Mouse (Mus musculus) myocyte (in vitro differentiated cells): ENCODE measurements around the gene Ttc41. TPM values are rescaled to one million over a fixed set of nuclear protein-coding genes. Genes with fewer than 3 reads are reported as not detected.

Experiments used
- H3K27me3 ChIP-seq: one replicate; pipeline ENCODE4 v1.6.1; 2011; ENCODE audit not compliant: control insufficient read depth, insufficient read depth, insufficient read length
- H3K36me3 ChIP-seq: one replicate; pipeline ENCODE4 v1.6.1; 2011; ENCODE audit not compliant: control insufficient read depth, insufficient read depth
- H3K4me2 ChIP-seq: one replicate; pipeline ENCODE4 v1.6.1; 2011; ENCODE audit warnings: low read depth, control low read depth
- H3K4me3 ChIP-seq: one replicate; pipeline ENCODE4 v1.5.1; 2011; ENCODE audit warnings: mild to moderate bottlenecking, control low read depth, moderate library complexity
- H3K79me2 ChIP-seq: one replicate; pipeline ENCODE4 v1.6.1; 2011; ENCODE audit not compliant: control insufficient read depth, insufficient read depth
- H3ac ChIP-seq: one replicate; pipeline ENCODE4 v1.6.1; 2011; ENCODE audit not compliant: control insufficient read depth, insufficient read length
- CEBPB ChIP-seq: IDR thresholded peaks from 2 replicates; pipeline ENCODE4 v1.6.1; 2011; ENCODE audit warnings: mild to moderate bottlenecking, moderate library complexity; ENCODE audit not compliant: poor library complexity, insufficient read depth, severe bottlenecking
- E2F4 ChIP-seq: IDR thresholded peaks from one replicate; pipeline ENCODE4 v1.6.1; 2011; ENCODE audit warnings: mild to moderate bottlenecking, control low read depth, moderate library complexity; ENCODE audit not compliant: insufficient read depth
- MAX ChIP-seq: IDR thresholded peaks from one replicate; pipeline ENCODE4 v1.6.1; 2011; ENCODE audit warnings: low read depth, mild to moderate bottlenecking, control low read depth
- MYOD1 ChIP-seq, 3 experiments: IDR thresholded peaks; one replicate each; pipeline ENCODE4 v1.6.1; 2011; ENCODE audit warnings: control low read depth in 2 of 3, low read depth in 2 of 3, mild to moderate bottlenecking in 2 of 3, moderate library complexity in 1 of 3; ENCODE audit not compliant: insufficient read length in 2 of 3, control insufficient read depth in 1 of 3
- MYOG ChIP-seq, 3 experiments: IDR thresholded peaks; one replicate each; pipeline ENCODE4 v1.6.1; 2011; ENCODE audit warnings: control low read depth in 2 of 3, low read depth in 2 of 3, mild to moderate bottlenecking in 2 of 3; ENCODE audit not compliant: insufficient read length in 2 of 3, control insufficient read depth in 1 of 3, insufficient read depth in 1 of 3
- POLR2A ChIP-seq: IDR thresholded peaks from one replicate; pipeline ENCODE4 v1.6.1; 2011; ENCODE audit warnings: low read depth, mild to moderate bottlenecking, control low read depth, moderate library complexity; ENCODE audit not compliant: insufficient read length
- POLR2AphosphoS2 ChIP-seq: IDR thresholded peaks from one replicate; pipeline ENCODE4 v1.6.1; 2011; ENCODE audit warnings: low read depth, control low read depth; ENCODE audit not compliant: insufficient read length
- REST ChIP-seq: IDR thresholded peaks from one replicate; pipeline ENCODE4 v1.6.1; 2011; ENCODE audit warnings: mild to moderate bottlenecking, control low read depth, moderate library complexity; ENCODE audit not compliant: insufficient read depth, insufficient read length
- SRF ChIP-seq: IDR thresholded peaks from one replicate; pipeline ENCODE4 v1.6.1; 2011; ENCODE audit warnings: low read depth; ENCODE audit not compliant: control insufficient read depth, insufficient read length
- TCF12 ChIP-seq: IDR thresholded peaks from one replicate; pipeline ENCODE4 v1.6.1; 2011; ENCODE audit warnings: mild to moderate bottlenecking, control low read depth; ENCODE audit not compliant: poor library complexity, insufficient read depth, severe bottlenecking
- TCF3 ChIP-seq: IDR thresholded peaks from one replicate; pipeline ENCODE4 v1.6.1; 2011; ENCODE audit warnings: low read depth, control low read depth; ENCODE audit not compliant: insufficient read length
- USF1 ChIP-seq: IDR thresholded peaks from one replicate; pipeline ENCODE4 v1.6.1; 2011; ENCODE audit warnings: low read depth, mild to moderate bottlenecking, control low read depth, moderate library complexity
- polyA plus RNA-seq: library from polyadenylated mRNA; unstranded; fragments of >200 nt; fragmentation: generic; extraction: Trizol; gene quantifications from one replicate; pipeline ENCODE4 v1.2.1, GENCODE M21; 2012; ENCODE audit warnings: missing spikeins

Ttc41 gene
- polyA plus RNA-seq, 1 experiment: 0.40 TPM

DNA sequence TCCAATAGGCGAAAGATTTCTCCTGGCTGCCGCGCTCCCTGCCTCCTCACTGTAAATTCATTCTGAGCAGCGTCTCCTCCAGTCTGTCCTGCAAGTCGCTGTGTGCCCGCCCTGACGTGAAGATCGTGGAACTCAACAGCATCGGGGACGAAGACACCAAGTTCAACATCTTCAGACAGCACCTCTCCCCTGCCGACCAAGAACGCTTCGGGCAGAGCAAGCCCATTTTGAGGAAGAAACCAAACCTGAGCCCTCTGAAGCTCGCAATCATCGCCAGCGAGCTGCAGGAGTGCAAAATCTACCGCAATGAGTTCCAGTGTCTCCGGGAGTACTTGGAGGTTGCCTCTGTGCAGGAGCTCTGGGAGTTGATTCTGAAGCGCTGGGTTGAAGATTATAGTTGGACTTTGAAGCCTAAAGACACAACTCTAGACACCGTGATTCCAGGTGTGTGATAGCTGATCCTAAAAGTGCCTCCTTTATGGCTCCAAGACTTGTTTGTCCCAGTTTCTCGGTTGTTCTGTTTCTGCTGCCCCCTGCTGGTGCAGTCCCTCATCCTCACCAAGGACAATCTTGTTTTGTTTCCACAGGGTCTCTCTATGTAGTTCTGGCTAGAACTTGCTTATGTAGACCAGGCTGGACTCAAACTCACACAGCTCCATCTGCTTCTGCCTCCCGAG, 25.4 kb downstream of the Ttc41 start:
- no peak for TF ChIP-seq CEBPB
- TF ChIP-seq E2F4: no peak
- TF ChIP-seq SRF: no peak
- no peak for TF ChIP-seq MAX
- no peak for TF ChIP-seq TCF12
- no peak for TF ChIP-seq POLR2A
- TF ChIP-seq MYOG (IDR thresholded peaks at IDR 0.05; ENCODE audit: control insufficient read depth in 1 of 3, insufficient read depth in 1 of 3, insufficient read length in 2 of 3, low read depth in 2 of 3): no peak
- no peak for TF ChIP-seq POLR2AphosphoS2
- TF ChIP-seq TCF3: no peak
- TF ChIP-seq REST: no peak
- no peak for TF ChIP-seq MYOD1 (IDR thresholded peaks at IDR 0.05; ENCODE audit: control insufficient read depth in 1 of 3, insufficient read length in 2 of 3, low read depth in 2 of 3)
- no peak for TF ChIP-seq USF1
- peak overlapping the region; percentile 66 for H3K4me2 ChIP-seq
- no peaks in the 10 kb centered on the region for H3K36me3 ChIP-seq
- H3K79me2 ChIP-seq: no peaks in the 10 kb centered on the region
- H3K4me3 ChIP-seq: no peak overlapping the region
- no peaks in the 10 kb centered on the region for H3K27me3 ChIP-seq
- H3ac ChIP-seq: no peak overlapping the region

DNA sequence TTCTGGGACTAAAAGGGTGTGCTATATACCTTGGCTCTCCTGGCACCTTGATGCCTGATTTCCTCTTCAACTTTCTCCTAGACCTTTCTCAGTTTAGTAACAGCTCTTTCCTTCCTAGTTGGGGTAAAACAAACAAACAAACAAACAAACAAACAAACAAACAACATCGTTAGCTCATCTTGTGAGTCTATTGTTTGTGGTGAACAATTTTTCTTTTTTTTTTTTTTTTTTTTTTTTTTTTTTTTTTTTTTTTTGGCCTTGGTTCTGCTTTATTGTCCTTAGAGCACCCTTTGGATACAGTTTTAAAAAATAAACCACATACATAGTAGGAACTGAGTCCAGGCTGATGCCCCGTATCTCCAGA, 25.9 kb downstream of the Ttc41 start:
- Histone ChIP-seq H3K27me3 (no peaks in the 10 kb centered on the region), H3K79me2 (no peaks in the 10 kb centered on the region), H3ac (no peak overlapping the region), H3K4me3 (no peak overlapping the region), H3K4me2 (no peak overlapping the region), H3K36me3 (no peaks in the 10 kb centered on the region)
- no peak for TF ChIP-seq TCF3
- TF ChIP-seq CEBPB: no peak
- TF ChIP-seq MYOD1 (IDR thresholded peaks at IDR 0.05; ENCODE audit: control insufficient read depth in 1 of 3, insufficient read length in 2 of 3, low read depth in 2 of 3): no peak
- TF ChIP-seq SRF: no peak
- TF ChIP-seq MAX: no peak
- no peak for TF ChIP-seq REST
- no peak for TF ChIP-seq MYOG (IDR thresholded peaks at IDR 0.05; ENCODE audit: control insufficient read depth in 1 of 3, insufficient read depth in 1 of 3, insufficient read length in 2 of 3, low read depth in 2 of 3)
- TF ChIP-seq USF1: no peak
- no peak for TF ChIP-seq TCF12
- no peak for TF ChIP-seq E2F4
- no peak for TF ChIP-seq POLR2AphosphoS2
- TF ChIP-seq POLR2A: no peak

DNA sequence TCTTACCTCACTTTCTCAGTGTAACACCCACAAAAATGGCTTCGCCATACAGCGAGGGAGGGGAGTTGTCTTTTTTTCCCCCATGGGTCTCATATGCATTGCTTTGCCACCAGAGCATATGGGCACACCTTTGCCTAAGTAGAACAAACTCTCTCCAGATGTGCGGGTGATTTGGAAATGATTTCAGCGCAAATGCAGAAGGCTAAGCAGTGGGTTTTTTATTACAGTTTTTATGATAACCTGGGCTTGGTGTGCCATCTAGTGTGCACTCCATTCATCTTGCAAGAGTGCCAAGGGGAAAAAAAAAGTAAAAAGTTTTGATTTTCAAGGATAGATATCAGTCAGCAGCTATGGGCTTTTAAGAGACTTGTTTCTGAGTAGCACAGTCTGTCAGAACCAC, 29.4 kb downstream of the Ttc41 start:
- no peak overlapping the region for H3K4me3 ChIP-seq
- H3ac ChIP-seq: no peak overlapping the region
- H3K27me3 ChIP-seq: no peaks in the 10 kb centered on the region
- TF ChIP-seq CEBPB (no peak), TCF12 (no peak), MYOG (IDR thresholded peaks at IDR 0.05; ENCODE audit: control insufficient read depth in 1 of 3, insufficient read depth in 1 of 3, insufficient read length in 2 of 3, low read depth in 2 of 3) (no peak), SRF (no peak), MAX (no peak), POLR2A (no peak), POLR2AphosphoS2 (no peak)
- H3K4me2 ChIP-seq: no peak overlapping the region
- H3K36me3 ChIP-seq: no peaks in the 10 kb centered on the region
- no peaks in the 10 kb centered on the region for H3K79me2 ChIP-seq

DNA sequence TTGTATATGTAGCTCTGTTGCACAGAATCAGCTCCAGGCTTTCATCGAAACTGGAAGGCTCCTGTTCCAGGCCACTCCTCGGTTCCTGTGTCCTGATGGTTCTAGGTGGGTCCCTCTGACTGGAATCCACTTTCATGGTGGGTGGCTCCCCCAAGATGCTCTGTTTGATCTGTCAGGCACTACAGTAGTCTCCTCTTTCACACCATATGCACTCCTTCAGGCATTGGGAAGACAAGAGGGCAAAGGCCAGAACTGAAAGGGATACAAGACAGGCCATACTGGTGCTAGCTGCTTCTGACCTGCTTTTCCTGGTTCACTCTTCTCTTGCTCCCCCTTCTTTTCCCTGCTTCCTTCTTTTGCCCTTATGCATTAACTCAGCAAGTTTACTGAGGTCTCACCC, 37.3 kb downstream of the Ttc41 start:
- TF ChIP-seq USF1: no peak
- H3K4me2 ChIP-seq: no peak overlapping the region

DNA sequence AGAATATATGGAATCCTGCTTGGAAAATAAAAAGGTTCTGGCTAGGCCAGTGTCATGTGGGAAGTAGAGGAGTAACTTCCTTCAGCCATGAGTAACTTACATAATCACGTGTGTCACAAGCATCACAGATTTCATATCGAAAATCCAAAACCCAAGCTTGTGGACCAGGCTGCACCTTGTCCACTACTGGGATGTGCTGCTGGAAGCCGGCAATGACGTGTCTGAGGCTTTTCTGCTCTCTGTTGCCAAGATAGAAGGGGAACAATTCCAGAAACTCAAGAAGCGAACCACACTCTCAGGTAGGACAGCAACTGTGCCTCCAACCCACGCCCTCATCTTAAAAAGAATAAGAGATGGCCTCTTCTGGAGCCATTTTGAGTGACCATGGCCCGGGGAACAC, 38.7 kb downstream of the Ttc41 start:
- H3K36me3 ChIP-seq: no peaks in the 10 kb centered on the region
- TF ChIP-seq MYOD1 (IDR thresholded peaks at IDR 0.05; ENCODE audit: control insufficient read depth in 1 of 3, insufficient read length in 2 of 3, low read depth in 2 of 3) (no peak), POLR2AphosphoS2 (no peak), TCF3 (no peak), MAX (no peak), SRF (no peak), TCF12 (no peak), MYOG (IDR thresholded peaks at IDR 0.05; ENCODE audit: control insufficient read depth in 1 of 3, insufficient read depth in 1 of 3, insufficient read length in 2 of 3, low read depth in 2 of 3) (no peak), E2F4 (no peak), REST (no peak), POLR2A (no peak)
- no peak overlapping the region for H3K4me3 ChIP-seq
- H3K27me3 ChIP-seq: no peaks in the 10 kb centered on the region
- no peak overlapping the region for H3ac ChIP-seq
- no peaks in the 10 kb centered on the region for H3K79me2 ChIP-seq
- no peak overlapping the region for H3K4me2 ChIP-seq

More for the DNA sequence above, 37.3 kb downstream of the Ttc41 start:
- Histone ChIP-seq H3K27me3 (no peaks in the 10 kb centered on the region), H3K4me3 (no peak overlapping the region), H3ac (no peak overlapping the region), H3K36me3 (no peaks in the 10 kb centered on the region), H3K79me2 (no peaks in the 10 kb centered on the region)
